Mouse (Mus musculus) CD8-positive naive resting alpha-beta T cell, adult 2 months (primary cell): ENCODE data around the gene Rex1bd.

Experiments
- DNase-seq, 2 experiments: peaks; one replicate each; pipeline ENCODE4 v3.0.0; 2022; ENCODE audit warnings: low read depth in 2 of 2, low spot score in 2 of 2

Gene Rex1bd

DNA sequence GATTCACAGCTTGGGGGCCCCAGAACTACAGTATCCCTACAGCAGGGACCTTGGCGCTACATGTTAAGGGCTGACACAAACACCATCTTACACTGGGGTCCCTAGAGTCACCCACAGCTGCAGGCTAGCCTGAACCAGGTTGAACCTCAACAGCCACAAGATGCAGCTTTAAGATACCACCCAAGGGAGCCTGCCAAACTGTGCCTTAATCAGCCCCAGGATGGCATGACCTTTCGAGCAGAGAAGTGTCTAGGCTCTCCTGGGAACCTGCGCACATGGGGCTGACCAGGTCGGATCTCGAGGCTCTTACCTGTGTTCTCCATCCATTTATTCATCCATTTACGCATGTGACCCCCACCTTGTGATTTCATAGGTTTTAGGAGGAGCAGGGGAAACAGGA, 48.7 kb downstream of the Rex1bd start:
- no peak for DNase-seq

DNA sequence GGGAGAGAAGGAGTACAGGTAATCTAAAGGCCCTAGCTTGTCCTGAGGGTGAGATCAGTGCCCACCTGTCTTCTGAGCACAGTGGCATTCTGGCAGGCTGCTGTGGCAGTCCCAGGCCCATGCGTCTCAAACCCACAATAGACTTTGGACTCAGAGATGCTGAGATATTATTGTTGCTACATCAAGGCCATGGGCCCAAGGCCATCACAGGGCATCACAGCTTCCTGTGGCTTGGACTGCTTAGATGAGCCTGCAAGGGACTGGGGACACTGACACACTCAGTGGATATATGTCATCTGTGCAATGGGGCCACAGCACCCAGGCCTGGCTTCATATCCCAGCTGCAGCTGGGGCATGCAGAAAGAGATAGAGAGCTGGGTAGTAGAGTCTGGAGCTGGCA, 49.6 kb downstream of the Rex1bd start:
- no peak for DNase-seq
